Mouse (Mus musculus): ENCODE measurements around the gene Myh2.

Gene Myh2

DNA sequence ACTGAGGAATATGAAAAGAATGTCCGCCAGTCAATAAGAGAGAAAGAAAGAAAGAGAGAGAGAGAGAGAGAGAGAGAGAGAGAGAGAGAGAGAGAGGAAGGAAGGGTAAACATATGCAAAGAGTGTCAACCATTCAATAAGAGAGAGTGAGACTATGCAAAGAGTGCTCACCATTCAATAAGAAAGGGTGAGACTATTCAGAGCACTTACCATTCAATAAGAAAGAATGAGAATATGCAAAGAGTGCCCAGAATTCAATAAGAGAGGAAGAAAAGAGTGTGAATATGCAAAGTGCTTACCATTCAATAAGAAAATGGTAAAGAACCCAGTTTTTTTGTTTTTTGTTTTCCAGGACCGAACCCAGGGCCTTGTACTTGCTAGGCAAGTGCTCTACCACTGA is 20.6 kb upstream of the Myh2 start:
- in situ Hi-C loops (cut with MboI; ENCODE audit: low pct_unique_long_range_greater_than_20kb in 1 of 2, low sequenced_read_pairs in 2 of 2, unreplicated experiment in 1 of 2): no loop called here

DNA sequence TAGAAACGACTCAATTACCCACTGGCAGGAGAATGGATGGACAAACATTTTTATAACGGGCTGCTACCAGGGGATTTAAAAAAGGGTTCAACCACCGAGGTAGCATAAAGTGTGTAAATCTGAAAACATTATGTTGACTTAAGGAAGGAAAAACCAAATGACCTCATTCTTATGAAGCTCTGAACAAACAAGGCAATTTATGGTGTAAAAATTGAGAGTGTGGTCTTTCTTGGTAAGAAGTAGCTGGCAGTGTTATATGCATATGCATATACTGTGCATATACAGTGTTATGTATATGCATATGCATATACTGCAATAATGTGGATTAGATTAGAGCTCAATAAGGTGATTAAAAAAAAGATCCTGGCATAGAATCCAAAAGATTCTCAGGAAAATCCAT is 19.7 kb upstream of the Myh2 start:
- in situ Hi-C loops (cut with MboI; ENCODE audit: low pct_unique_long_range_greater_than_20kb in 1 of 2, low sequenced_read_pairs in 2 of 2, unreplicated experiment in 1 of 2): no loop called here

DNA sequence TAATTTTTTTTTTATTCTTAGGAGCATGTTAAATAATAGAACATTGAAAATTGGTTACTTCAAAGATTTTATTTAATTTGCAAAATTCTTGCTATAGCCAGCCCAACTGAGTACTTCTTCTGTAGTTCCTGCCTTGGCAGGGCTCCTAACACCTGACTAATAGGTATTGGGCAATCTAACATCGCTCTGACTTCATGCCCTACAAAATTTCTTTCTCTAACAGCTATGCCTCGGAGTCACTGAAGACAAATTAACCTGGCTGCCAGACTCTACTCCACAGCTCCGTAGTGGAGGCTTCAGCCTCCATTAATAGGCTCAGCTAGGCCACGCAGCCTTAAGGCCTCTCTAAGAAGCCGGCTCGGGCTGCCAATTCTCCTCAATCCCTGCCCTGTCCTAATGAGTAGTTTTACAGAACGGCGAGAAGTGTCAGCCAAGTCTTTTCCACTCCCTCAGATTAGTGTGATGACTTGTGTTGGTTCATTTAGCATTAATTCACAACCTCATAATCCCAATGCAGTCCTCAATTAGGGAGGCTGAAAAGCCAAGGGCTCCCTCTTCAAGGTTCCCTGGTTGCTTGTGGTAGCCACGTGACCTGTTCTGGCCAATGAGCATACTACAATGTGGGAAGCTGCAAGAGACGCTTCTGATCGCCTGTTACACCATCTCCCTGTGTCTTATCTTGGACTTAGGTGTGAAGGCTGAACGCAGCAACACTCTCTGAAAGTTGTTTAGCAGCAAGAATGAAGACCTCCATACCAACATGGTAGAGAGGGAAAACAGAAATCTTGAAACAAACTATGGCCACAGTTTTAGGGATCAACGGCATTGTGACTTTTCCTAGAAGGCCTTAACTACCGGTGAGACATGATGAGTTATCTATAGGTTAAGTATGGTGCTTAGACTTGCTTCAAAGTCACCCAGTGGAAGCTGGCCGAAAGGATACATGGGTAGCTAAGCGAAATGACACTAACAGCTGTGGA is 18.9 kb upstream of the Myh2 start:
- in situ Hi-C loops (cut with MboI; ENCODE audit: low pct_unique_long_range_greater_than_20kb in 1 of 2, low sequenced_read_pairs in 2 of 2, unreplicated experiment in 1 of 2): no loop called here

DNA sequence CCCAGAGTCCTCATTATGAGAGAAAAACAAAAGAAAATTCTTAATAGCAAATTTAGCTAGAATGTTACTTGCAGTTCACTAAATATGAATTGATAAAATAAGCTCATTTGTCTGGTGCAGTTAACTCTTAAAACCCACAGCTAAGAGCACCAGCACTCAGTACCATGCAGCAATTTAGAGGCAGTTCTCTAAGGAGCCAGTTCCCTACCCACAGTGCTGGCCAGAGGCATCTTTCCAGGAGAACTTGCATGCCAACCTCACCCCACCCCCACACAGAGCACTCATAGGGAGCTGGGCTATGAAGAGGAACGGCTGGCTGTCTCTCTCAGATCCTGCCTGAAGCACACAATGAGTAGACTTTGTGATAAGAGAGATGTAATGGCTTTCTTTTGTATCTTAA is 17.7 kb upstream of the Myh2 start:
- in situ Hi-C loops (cut with MboI; ENCODE audit: low pct_unique_long_range_greater_than_20kb in 1 of 2, low sequenced_read_pairs in 2 of 2, unreplicated experiment in 1 of 2): no loop called here

DNA sequence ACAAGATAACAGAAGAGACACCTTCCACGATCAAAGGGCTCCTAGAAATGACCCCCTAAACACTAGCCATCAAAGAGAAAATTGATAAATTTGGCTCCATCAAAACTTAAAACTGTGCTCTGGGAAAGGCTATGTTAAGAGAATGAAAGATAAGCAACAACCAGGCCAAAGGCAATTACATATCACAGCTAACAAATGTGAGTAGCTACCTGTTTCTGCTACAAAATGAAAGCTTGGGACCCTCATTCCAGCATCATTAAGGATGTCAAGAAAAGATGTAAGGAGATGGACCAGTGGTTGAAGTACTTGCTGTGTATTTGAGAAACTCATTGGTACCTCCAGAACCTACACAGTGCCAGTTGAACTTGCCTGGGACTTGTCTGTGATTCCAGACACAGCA is 17.0 kb upstream of the Myh2 start:
- in situ Hi-C loops (cut with MboI; ENCODE audit: low pct_unique_long_range_greater_than_20kb in 1 of 2, low sequenced_read_pairs in 2 of 2, unreplicated experiment in 1 of 2): no loop called here

DNA sequence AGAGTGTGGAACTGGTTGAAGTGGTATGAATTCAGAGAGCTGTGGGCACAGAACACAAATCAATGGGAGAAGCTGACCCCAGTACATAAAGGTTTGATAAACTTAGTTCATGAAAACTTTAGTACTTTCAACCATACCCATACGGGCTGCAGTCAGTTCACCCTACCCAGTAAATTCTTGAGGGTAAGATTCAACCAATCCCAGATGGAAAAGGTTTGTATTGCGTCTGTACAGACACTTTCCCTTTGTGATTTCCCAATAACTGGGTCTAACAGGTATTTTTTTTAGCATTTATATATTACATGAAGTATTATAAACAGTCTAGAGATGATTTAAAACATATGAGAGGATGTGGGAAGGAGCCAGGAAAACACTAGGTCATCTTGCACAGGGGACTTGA is 15.2 kb upstream of the Myh2 start:
- in situ Hi-C loops (cut with MboI; ENCODE audit: low pct_unique_long_range_greater_than_20kb in 1 of 2, low sequenced_read_pairs in 2 of 2, unreplicated experiment in 1 of 2): no loop called here

DNA sequence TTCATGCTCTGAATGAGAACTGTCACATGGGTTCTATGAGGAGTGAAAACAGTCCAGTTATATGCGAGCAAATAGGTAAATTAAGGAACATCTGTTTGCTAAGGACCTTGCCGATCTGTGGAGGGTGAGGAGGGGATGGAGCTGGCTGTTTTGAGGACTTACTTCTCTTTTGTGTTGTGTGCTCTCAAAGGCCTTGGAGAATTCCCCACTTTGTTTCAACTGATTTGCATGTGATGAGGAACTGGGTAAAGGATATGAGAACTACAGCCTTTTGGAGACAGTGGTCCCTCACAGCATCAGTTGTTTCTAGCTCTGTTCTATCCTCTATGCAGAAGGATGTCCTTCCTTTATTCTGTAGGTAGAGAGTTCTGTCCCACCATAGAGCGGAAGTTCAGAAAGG is 10.7 kb upstream of the Myh2 start:
- in situ Hi-C loops (cut with MboI; ENCODE audit: low pct_unique_long_range_greater_than_20kb in 1 of 2, low sequenced_read_pairs in 2 of 2, unreplicated experiment in 1 of 2): no loop called here

DNA sequence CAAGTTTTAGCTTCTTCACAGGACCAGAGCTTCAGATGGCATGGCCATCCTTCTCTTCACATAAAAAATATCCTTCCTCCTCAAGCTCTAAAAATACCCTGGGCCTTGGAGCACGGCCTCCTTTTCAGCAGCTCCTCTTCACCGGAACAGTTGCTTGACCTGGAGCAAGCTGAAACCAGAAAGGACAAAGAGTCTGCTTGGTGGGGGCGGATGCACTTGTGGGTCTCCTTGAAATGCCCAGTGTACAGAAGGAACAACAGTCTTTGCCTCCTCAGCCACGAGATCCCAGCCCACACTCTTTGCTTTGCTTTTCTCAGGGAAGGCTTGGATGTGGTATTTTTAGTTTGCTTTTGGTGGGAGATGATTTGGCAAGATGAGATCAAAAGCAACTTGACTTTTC is 7.1 kb upstream of the Myh2 start:
- in situ Hi-C loops (cut with MboI; ENCODE audit: low pct_unique_long_range_greater_than_20kb in 1 of 2, low sequenced_read_pairs in 2 of 2, unreplicated experiment in 1 of 2): no loop called here

DNA sequence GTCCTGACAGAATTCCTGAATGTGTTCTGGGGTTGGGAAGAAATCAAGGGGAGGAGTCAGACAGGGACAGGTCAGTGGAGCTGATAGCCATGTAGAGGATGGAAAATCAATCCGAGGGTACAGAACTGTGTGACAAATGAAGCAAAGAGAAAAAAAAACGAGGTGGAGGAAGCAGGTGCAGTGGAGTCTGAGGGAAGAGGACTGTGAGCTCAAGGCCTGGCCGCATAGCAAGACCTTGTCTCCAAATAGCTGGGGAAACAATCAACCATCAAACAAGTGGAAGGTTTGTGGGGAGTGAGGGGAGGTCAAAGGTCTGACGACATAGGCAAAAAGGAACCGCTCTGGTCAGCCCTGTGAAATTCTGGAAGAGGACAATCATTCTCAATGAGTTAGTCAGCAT is 6.0 kb upstream of the Myh2 start:
- in situ Hi-C loops (cut with MboI; ENCODE audit: low pct_unique_long_range_greater_than_20kb in 1 of 2, low sequenced_read_pairs in 2 of 2, unreplicated experiment in 1 of 2): no loop called here

DNA sequence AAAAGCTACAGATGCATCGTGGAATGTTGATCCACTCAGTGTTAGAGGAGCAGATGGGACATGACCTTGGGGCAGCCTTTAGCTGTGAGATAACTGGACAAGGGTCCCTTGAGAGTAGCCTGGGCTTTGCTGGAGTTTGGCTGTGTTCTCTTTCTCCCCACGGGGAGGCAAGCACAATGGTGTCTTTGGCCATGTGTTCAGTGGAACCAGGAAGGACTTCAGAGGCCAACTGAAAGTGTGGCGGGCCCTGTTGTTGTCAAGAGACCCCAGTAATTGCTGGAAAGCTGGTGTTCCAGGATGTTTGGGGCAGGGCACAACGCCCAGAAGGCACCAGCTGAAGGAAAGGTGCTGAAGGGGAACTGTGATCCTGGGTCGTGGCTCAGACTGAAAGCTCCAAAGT is 1.5 kb upstream of the Myh2 start:
- in situ Hi-C loops (cut with MboI; ENCODE audit: low pct_unique_long_range_greater_than_20kb in 1 of 2, low sequenced_read_pairs in 2 of 2, unreplicated experiment in 1 of 2): no loop called here

DNA sequence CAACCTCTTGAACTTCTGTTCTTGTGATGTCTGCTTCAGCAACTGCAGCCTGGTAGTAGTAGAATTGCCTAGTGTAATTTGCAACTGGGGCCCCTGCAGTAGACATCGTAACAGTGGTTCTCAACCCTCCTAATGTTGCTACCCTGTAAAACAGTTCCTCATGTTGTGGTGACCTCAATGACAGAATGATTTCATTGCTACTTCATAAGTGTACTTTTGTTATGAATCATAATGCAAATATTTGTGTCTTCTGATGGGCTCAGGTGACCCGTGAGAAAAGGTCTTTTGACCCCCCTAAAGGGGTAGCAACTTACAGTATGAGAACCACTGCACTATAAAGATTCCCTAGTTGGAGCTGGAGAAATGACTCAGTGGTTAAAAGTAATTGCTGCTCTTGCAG is 1.6 kb downstream of the Myh2 start:
- in situ Hi-C loops (cut with MboI; ENCODE audit: low pct_unique_long_range_greater_than_20kb in 1 of 2, low sequenced_read_pairs in 2 of 2, unreplicated experiment in 1 of 2): no loop called here

DNA sequence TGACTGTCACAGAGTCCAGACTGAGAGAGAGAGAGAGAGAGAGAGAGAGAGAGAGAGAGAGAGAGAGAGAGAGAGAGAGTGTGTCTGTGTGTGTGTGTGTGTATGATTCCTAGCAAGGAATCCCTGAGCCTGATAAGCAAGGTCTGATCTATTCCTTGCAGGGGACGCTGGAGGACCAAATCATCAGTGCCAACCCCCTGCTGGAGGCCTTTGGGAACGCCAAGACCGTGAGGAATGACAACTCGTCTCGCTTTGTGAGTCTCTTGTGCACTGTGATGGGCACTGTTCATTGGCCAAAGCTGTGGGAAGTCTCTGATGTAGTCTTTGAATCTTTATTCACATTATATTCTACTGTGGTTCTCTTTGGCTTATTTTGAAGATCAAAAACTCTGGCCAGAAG is 5.5 kb downstream of the Myh2 start:
- in situ Hi-C loops (cut with MboI; ENCODE audit: low pct_unique_long_range_greater_than_20kb in 1 of 2, low sequenced_read_pairs in 2 of 2, unreplicated experiment in 1 of 2): no loop called here

DNA sequence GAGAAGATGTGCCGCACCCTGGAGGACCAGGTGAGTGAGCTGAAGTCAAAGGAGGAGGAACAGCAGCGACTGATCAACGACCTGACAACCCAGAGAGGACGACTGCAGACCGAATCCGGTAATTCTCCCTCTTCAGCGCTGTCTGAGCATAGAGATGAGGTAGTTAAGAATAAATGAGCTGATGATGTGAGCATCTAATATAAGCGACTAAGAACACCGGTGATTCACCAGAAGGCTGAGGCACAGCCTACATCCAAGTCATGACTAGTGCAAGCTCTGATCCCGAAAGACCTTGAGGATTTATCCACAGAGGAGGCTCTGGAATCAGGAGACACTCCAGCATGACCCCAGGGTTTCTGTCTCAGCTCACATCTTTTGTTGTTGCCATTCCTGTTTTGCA is 19.5 kb downstream of the Myh2 start:
- in situ Hi-C loops (cut with MboI; ENCODE audit: low pct_unique_long_range_greater_than_20kb in 1 of 2, low sequenced_read_pairs in 2 of 2, unreplicated experiment in 1 of 2): no loop called here

DNA sequence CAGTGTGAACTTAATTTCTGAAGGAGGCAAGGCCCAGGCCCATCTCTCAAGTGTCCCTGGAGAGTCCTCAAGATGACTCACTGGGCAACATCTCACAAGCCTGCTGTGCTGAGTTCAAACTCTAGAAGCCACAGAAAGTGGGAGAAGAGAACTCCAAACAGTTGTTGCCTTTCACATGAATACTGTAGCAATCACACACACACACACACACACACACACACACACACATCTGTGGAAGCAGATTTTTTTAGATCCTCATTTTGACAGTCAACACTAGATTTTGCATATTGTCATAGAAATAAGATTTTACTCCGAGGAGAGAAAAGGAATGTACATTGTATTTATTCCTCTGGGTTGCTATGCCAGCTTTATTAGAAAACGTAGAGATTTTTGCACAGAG is 20.0 kb downstream of the Myh2 start:
- in situ Hi-C loops (cut with MboI; ENCODE audit: low pct_unique_long_range_greater_than_20kb in 1 of 2, low sequenced_read_pairs in 2 of 2, unreplicated experiment in 1 of 2): no loop called here

DNA sequence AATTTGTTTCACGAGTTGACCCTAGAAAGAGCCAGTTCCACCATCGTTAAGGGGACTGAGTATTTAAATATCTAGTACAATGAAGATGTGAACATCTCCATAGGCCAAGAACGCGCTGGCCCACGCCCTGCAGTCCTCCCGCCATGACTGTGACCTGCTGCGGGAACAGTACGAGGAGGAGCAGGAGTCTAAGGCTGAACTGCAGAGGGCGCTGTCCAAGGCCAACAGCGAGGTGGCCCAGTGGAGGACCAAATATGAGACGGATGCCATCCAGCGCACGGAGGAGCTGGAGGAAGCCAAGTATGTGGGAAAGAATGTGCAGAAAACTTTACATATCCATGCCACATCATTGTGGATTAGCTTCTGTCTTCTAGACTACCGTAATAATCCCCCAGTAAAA is 20.7 kb downstream of the Myh2 start:
- in situ Hi-C loops (cut with MboI; ENCODE audit: low pct_unique_long_range_greater_than_20kb in 1 of 2, low sequenced_read_pairs in 2 of 2, unreplicated experiment in 1 of 2): no loop called here

DNA sequence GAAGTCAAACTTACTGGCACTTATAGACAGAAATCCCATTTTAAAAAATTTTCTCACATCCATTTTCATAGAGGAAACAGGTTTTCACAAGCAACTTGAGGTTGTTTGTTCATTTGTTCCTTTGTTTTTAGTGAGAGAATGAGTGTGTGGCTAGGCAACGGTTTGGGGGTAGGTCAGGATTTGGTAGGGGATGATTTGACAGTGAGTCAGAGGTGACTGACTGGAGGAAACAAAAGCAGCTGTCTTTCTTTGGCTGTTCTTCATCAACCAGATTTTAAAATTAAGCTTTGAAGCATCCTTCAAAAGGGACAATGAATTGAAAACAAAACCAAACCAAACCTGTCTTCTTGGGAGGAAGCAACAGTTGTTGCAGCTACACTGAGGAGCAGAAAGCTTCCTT is 28.5 kb downstream of the Myh2 start:
- in situ Hi-C loops (cut with MboI; ENCODE audit: low pct_unique_long_range_greater_than_20kb in 1 of 2, low sequenced_read_pairs in 2 of 2, unreplicated experiment in 1 of 2): no loop called here

DNA sequence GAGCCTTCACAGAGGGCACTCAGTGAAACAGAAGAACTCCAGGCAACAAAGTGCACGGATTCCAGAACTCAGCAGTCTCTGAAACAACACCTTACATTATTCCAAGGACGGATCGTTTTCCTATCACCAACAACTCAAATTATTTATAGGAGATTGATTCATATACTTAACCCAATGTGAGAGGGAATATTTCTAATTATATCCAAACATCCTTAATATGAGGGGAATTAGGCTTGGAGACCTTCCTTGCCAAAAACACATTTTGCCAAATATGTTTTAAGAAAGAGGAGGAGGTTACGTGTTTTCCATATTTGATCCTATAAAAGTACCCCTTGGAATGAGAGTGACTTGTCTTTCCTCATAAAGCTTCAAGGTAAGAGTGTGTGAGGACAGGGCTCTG is 28.9 kb downstream of the Myh2 start, which contains the start of gene Myh1:
Gene Myh1, plus strand, starts transcription at position 301 of the 400 bp plus-strand sequence.
- in situ Hi-C loops (cut with MboI; ENCODE audit: low pct_unique_long_range_greater_than_20kb in 1 of 2, low sequenced_read_pairs in 2 of 2, unreplicated experiment in 1 of 2): no loop called here

DNA sequence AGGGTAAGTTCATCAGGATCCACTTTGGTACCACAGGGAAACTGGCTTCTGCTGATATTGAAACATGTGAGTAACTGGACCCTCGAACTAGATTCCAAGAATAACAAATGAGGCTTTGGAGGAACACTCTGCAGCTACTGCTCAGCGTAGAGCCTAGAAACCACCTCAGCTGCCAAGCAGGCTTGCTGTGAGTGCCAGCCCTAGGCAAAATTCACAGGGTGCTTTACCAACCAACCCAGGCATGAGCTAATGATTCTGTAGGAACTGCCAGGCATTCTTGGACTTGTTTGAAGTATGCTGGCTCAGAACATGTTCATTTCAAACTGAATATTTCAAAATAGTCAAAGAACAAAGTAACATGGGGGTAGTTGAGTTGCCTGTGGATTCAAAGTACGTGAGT is 33.9 kb downstream of the Myh2 start:
- in situ Hi-C loops (cut with MboI; ENCODE audit: low pct_unique_long_range_greater_than_20kb in 1 of 2, low sequenced_read_pairs in 2 of 2, unreplicated experiment in 1 of 2): no loop called here

DNA sequence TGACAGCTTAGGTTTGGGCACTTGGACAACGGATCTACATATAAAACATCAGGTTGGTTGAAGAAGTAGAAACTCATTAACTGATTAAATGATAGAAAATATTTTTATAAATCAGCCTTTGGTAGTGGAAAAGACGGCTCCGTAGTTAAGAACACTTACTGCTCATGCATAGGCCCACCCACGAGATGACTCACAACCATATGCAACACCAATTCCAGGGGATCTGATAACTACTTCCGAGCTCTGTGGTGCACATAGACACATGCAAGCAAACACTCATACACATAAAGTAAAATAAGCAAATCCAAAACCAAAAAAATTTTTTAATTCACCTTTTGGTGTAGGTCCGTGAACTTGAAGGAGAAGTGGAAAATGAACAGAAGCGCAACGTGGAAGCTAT is 51.0 kb downstream of the Myh2 start:
- in situ Hi-C loops (cut with MboI; ENCODE audit: low pct_unique_long_range_greater_than_20kb in 1 of 2, low sequenced_read_pairs in 2 of 2, unreplicated experiment in 1 of 2): no loop called here

DNA sequence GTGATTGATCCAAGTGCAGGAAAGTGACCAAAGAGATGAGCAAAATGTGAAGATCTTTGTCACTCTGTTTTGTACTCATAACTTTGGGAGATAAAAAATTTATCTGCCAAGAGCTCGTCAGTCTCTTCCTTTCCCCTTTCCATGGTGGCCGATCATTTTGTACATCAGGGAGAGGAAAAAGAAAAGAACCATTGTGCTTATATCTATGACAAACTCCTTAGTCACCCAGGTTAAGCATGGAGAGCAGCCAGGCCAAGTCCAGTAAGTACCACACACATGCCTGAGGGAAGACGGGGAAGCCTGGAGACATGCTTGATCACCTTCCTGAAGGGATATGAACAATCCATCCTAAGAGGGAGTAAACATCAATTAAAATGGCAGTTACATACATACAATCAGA is 53.6 kb downstream of the Myh2 start:
- in situ Hi-C loops (cut with MboI; ENCODE audit: low pct_unique_long_range_greater_than_20kb in 1 of 2, low sequenced_read_pairs in 2 of 2, unreplicated experiment in 1 of 2): no loop called here
